Mouse (Mus musculus): ENCODE results near the gene Ifitm1. TPM values are rescaled to one million over a fixed set of nuclear protein-coding genes. Genes with fewer than 3 reads are reported as not detected.
A peak's percentile ranks its signal among the peaks of the same experiment; 100 is the strongest.
"Not testable (repeated sequence)": the region's sequence is repeated elsewhere in the genome, so short reads cannot be mapped to it uniquely, and the experiment has no call there.

Gene Ifitm1
- total RNA-seq, 2 experiments from 2014 or later = 20.9 to 54.3 TPM

DNA sequence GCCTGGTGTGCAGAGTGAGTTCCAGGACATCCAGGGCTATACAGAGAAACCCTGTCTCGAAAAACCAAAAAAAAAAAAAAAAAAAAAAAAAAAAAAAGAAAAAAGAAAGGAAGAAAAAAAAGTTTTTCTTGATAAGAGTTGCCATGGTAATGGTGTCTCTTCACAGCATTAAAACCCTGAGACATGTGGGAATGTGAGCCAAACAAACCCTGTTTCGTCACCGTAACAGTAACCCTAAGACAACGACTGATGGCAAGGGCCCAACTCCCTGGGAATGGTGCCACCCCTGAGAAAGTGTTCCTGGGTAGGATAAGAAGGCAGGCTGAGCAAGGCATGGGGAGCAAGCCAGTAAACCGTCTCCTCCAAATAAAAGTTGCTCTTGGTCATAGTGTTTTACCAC, 39.9 kb downstream of the Ifitm1 start:
- peak; percentile 45; the same call in 1 of the 2 replicates for ATAC-seq (replicated peaks; ENCODE audit: low FRiP score, low TSS enrichment, poor library complexity, severe bottlenecking)

DNA sequence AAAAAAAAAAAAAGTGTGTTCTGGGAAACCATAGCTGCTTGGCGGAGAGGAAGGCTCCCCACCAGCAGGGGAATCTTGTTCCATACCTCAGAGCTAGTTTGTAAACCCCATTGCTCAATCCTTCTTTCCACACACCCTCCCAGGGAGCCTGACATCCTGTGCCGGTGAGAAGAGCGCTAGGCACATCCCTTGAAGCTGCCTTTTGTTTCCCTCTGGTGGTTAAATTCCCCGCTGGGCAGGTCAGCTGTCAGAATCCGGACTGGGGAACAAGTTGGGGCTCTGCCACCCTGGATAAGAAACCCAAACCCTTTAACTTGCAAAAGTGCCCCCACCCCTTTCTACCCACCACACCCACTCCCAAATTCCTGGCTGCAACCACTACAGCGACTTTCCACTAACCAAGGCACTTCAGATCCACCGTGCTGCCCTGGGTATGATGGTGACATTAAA, 41.3 kb downstream of the Ifitm1 start:
- 0 out of 2 replicates have a peak, but pooled peaks have one; percentile 14 for ATAC-seq (replicated peaks; ENCODE audit: low FRiP score, low TSS enrichment, poor library complexity, severe bottlenecking)

DNA sequence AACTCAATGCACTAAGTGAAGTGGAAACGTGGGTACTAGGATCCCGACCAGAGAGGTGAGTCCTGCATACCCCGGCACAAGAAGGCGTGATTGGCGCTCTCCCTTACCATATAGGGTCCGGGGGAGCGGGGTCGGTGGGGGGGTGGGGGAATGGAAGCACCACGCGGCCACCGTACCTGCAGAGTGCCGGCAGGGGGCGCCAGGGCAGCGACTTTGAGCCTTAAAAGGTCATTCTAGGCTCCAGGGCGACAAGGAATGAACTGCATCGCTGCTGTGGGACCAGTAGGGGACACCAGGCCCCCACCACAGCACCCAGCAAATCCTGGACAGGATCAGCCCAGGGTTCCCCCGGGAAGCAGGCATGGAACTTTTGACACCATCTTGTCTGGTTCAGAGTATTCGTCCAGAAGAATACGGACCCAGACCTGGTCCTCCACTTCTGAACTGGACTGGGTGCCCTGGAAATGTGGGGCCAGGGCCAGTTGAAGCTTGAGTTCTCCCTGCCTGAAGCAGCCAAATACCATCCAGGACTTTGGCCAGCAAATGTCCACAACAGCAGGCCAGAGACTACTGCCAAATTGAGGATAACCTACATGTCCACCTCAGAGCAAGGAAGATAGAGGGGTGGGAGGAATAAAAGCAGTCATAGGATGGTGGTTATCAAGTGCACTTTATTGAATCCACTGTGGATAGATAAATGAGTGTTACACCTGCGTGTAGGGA, 42.1 kb downstream of the Ifitm1 start:
- peak; percentile 66 for ATAC-seq (replicated peaks; ENCODE audit: low FRiP score, low TSS enrichment, poor library complexity, severe bottlenecking)

DNA sequence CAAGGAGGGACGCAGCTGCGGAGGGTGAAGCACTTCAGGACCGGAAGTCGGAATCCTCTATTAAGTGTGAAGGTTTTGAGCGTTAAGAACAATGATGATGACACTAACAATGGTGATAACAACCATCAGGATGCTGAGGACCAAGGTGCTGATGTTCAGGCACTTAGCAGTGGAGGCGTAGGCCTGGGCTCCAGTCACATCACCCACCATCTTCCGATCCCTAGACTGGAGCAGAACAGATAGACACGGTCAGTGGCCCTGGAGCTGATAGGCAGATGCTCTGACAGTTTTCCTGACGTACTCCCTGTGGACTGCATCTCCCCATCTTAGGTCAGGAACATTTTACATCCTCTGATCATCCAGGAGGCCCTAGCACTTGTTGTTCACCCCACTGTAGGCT, 42.6 kb downstream of the Ifitm1 start:
- ATAC-seq (replicated peaks; ENCODE audit: low FRiP score, low TSS enrichment, poor library complexity, severe bottlenecking) = no peak

DNA sequence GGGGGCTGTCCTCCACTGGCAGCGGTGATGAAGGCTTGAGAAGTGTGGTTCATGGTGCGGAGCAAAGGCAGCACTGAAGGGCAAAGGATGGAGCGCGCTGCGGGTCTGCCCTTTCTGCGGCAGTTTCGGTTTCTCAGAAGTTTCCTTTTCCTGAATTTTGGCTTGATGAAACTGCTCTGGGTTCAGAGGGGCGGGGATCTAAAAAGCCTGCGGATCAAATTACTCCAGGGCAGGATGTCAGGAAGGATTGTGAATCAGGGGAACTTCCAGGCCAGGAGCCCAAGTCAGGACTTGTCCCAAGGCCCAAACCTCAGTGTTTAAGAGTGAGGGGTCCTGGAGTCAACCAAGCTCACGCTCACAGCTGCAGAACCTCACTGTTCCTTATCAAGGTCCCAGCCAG, 43.6 kb downstream of the Ifitm1 start, which contains the start of gene Ifitm3:
Ifitm3 (minus strand) TSS at position 178 of the 400 bp plus-strand sequence.
- ATAC-seq (replicated peaks; ENCODE audit: low FRiP score, low TSS enrichment, poor library complexity, severe bottlenecking) = no peak

DNA sequence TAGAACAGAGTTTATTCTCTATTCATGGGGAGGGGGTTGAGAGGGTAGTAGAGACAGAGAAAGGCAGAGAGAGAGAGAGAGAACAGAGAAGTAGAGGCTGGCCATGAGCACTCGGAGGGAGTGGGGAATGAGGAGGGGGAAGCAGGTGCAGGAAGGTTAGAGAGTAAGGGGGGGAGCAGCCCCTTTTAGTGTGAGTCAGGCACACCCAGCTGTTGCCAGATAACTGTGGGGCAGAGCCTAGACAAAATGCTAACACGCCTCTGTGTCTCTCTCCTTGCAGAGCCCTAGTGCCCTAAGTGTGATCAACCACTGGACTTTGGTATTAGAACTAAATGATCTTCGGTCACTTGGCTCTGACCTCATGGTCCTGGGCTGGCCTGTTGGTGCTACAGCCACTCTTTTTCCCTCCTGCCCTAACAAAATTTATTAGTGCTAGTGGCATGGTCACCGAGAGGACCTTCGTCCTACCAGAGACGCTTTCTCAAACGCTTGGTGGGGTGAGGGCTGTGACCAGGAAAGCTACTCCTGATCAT, 44.3 kb downstream of the Ifitm1 start:
- no peak for ATAC-seq (replicated peaks; ENCODE audit: low FRiP score, low TSS enrichment, poor library complexity, severe bottlenecking)

DNA sequence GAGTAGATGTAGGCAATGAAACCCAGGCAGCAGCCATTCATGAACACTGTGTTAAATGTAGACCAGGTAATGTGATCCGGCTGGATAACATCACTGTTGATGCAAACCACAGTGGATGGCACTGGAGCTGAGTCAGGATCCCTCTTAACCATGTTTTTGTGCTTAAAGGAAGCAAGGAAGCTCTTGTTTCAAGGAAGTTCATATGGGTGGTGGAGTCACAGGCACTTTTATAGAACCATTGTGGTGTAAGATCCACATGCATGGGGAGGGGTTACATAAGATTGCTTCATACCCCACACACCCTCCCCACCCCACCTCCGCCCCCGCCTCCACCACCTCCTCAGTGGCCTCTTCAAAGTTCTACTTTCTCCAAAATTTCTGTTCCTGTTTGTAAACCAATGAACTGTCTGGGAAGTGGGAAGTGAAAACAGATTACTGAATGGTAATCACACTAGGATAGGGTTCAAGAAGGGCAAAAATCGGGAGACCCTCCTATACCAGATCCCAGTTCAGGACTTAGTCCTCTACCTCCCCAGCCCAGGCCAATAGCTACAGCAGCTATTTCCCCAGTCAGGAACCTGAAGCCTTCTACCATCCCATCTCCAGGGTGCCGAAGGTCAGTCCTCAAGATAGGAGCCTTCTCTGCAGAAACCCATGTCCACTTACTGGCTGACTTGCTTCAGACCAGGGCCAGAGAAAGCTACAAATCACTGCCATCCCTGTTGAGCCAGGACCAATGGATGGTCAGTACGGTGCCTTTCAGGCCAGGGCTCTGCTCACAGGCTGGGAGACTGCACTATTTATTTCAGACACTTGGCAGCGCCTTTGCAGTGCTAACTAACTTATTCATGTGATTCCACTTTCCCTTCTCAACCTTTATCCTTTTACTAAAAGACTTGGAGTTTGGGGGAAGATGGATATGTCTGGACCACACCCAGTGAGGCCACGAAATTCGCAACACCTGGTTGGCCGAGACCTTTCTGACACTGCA, 50.0 kb downstream of the Ifitm1 start:
- no peak for ATAC-seq (replicated peaks; ENCODE audit: low FRiP score, low TSS enrichment, poor library complexity, severe bottlenecking)

DNA sequence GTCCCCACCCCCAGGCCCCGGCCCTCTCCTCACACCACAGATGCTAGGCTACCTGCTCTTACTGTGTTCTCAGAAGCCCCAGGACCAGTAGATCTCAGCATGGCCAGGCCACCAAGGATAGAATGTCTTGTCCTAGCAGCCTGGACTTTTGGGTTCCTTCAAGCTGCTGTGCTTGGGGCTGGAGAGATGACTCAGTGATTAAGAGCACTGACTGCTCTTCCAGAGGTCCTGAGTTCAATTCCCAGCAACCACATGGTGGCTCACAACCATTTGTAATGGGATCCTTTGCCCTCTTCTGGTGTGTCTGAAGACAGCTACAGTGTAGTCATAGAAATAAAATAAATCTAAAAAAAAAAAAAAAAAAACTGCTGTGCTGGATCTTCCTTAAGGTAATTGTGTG, 50.8 kb downstream of the Ifitm1 start, which contains the start of gene Ifitm6:
Ifitm6 (minus strand) TSS at position 101 of the 400 bp plus-strand sequence.
- ATAC-seq (replicated peaks; ENCODE audit: low FRiP score, low TSS enrichment, poor library complexity, severe bottlenecking) = not testable (repeated sequence)

DNA sequence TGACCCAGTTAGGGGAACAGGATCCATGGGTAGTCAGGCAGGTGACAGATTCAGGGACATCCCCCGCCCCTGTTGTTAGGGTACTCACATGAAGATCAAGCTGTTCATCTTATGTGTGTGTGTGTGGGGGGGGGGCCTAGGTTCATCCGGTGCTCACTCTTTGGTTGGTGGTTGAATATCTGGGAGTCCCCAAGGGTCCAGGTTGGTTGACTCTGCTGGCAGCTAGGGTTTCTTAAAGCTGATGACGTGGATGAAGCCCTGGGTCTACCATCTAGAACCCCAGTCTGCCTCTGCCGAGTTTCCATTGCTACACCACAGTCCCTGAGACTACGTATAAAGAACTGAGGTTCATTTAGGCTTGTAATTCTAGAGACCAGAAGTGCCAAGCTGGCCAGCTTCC, 52.0 kb downstream of the Ifitm1 start:
- no peak for ATAC-seq (replicated peaks; ENCODE audit: low FRiP score, low TSS enrichment, poor library complexity, severe bottlenecking)

Other genes starting within 250 kb of the Ifitm1 start
- not detected in 2 replicates for gene Cyp2e1, start 203.5 kb upstream of the Ifitm1 start, total RNA-seq (2014; fragmentation: Nextera tagmentation)
- not detected in 2 replicates for gene Cyp2e1, start 203.5 kb upstream of the Ifitm1 start, total RNA-seq (2017)
- gene Syce1, start 179.4 kb upstream of the Ifitm1 start, total RNA-seq (2014; fragmentation: Nextera tagmentation) = not detected in 2 replicates
- not detected in 2 replicates for gene Syce1, start 179.4 kb upstream of the Ifitm1 start, total RNA-seq (2017)
- 4.0 TPM in 1 of 2 replicates, not detected in the other for gene Zfp941, start 145.0 kb upstream of the Ifitm1 start, total RNA-seq (2014; fragmentation: Nextera tagmentation)
- 0.56 and 2.7 TPM in 2 replicates for gene Zfp941, start 145.0 kb upstream of the Ifitm1 start, total RNA-seq (2017)
- not detected in 2 replicates for gene Urah, start 132.2 kb upstream of the Ifitm1 start, total RNA-seq (2014; fragmentation: Nextera tagmentation)
- not detected in 2 replicates for gene Urah, start 132.2 kb upstream of the Ifitm1 start, total RNA-seq (2017)
- not detected in 2 replicates for gene Scgb1c1, start 121.7 kb upstream of the Ifitm1 start, total RNA-seq (2014; fragmentation: Nextera tagmentation)
- gene Scgb1c1, start 121.7 kb upstream of the Ifitm1 start, total RNA-seq (2017) = not detected in 2 replicates
- gene Odf3, start 119.4 kb upstream of the Ifitm1 start, total RNA-seq (2014; fragmentation: Nextera tagmentation) = not detected in 2 replicates
- gene Odf3, start 119.4 kb upstream of the Ifitm1 start, total RNA-seq (2017) = not detected in 2 replicates
- gene Gm45785, start 110.9 kb upstream of the Ifitm1 start, total RNA-seq (2014; fragmentation: Nextera tagmentation) = not detected in 2 replicates
- 3.0 TPM in 1 of 2 replicates, not detected in the other for gene Gm45785, start 110.9 kb upstream of the Ifitm1 start, total RNA-seq (2017)
- 30.0 and 44.3 TPM in 2 replicates for gene Ric8a, start 110.3 kb upstream of the Ifitm1 start, total RNA-seq (2014; fragmentation: Nextera tagmentation)
- gene Ric8a, start 110.3 kb upstream of the Ifitm1 start, total RNA-seq (2017) = 19.2 and 27.5 TPM in 2 replicates
- 12.9 and 14.5 TPM in 2 replicates for gene Bet1l, start 109.6 kb upstream of the Ifitm1 start, total RNA-seq (2014; fragmentation: Nextera tagmentation)
- gene Bet1l, start 109.6 kb upstream of the Ifitm1 start, total RNA-seq (2017) = 12.8 and 16.1 TPM in 2 replicates
- gene Psmd13, start 85.3 kb upstream of the Ifitm1 start, total RNA-seq (2014; fragmentation: Nextera tagmentation) = 86.3 and 118 TPM in 2 replicates
- gene Psmd13, start 85.3 kb upstream of the Ifitm1 start, total RNA-seq (2017) = 169 and 203 TPM in 2 replicates
- gene Sirt3, start 84.9 kb upstream of the Ifitm1 start, total RNA-seq (2014; fragmentation: Nextera tagmentation) = 27.7 and 32.4 TPM in 2 replicates
- 18.2 and 23.4 TPM in 2 replicates for gene Sirt3, start 84.9 kb upstream of the Ifitm1 start, total RNA-seq (2017)
- not detected in 2 replicates for gene Cox8b, start 66.8 kb upstream of the Ifitm1 start, total RNA-seq (2014; fragmentation: Nextera tagmentation)
- not detected in 2 replicates for gene Cox8b, start 66.8 kb upstream of the Ifitm1 start, total RNA-seq (2017)
- 0.52 TPM in 1 of 2 replicates, not detected in the other for gene Nlrp6, start 46.3 kb upstream of the Ifitm1 start, total RNA-seq (2014; fragmentation: Nextera tagmentation)
- not detected in 2 replicates for gene Nlrp6, start 46.3 kb upstream of the Ifitm1 start, total RNA-seq (2017)
- gene Pgghg, start 25.8 kb upstream of the Ifitm1 start, total RNA-seq (2014; fragmentation: Nextera tagmentation) = 12.2 and 18.7 TPM in 2 replicates
- 6.1 and 7.2 TPM in 2 replicates for gene Pgghg, start 25.8 kb upstream of the Ifitm1 start, total RNA-seq (2017)
- 0.55 TPM in 1 of 2 replicates, not detected in the other for gene Ifitm5, start 16.9 kb upstream of the Ifitm1 start, total RNA-seq (2014; fragmentation: Nextera tagmentation)
- 2.4 TPM in 1 of 2 replicates, not detected in the other for gene Ifitm5, start 16.9 kb upstream of the Ifitm1 start, total RNA-seq (2017)
- gene Gm45717, start 11.3 kb upstream of the Ifitm1 start, total RNA-seq (2014; fragmentation: Nextera tagmentation) = not detected in 2 replicates
- gene Gm45717, start 11.3 kb upstream of the Ifitm1 start, total RNA-seq (2017) = not detected in 2 replicates
- gene Ifitm2, start 11.2 kb upstream of the Ifitm1 start, total RNA-seq (2014; fragmentation: Nextera tagmentation) = 285 and 292 TPM in 2 replicates
- 265 and 278 TPM in 2 replicates for gene Ifitm2, start 11.2 kb upstream of the Ifitm1 start, total RNA-seq (2017)
- gene Ifitm3, start 43.5 kb downstream of the Ifitm1 start, total RNA-seq (2014; fragmentation: Nextera tagmentation) = 53.9 and 67.3 TPM in 2 replicates
- 54.1 and 55.3 TPM in 2 replicates for gene Ifitm3, start 43.5 kb downstream of the Ifitm1 start, total RNA-seq (2017)
- gene Ifitm6, start 50.7 kb downstream of the Ifitm1 start, total RNA-seq (2014; fragmentation: Nextera tagmentation) = not detected in 2 replicates
- gene Ifitm6, start 50.7 kb downstream of the Ifitm1 start, total RNA-seq (2017) = 25.3 TPM in 1 of 2 replicates, not detected in the other
- gene Gm17387, start 61.9 kb downstream of the Ifitm1 start, total RNA-seq (2014; fragmentation: Nextera tagmentation) = not detected in 2 replicates
- gene Gm17387, start 61.9 kb downstream of the Ifitm1 start, total RNA-seq (2017) = not detected in 2 replicates
- gene B4galnt4, start 93.9 kb downstream of the Ifitm1 start, total RNA-seq (2014; fragmentation: Nextera tagmentation) = 0.20 and 0.70 TPM in 2 replicates
- gene B4galnt4, start 93.9 kb downstream of the Ifitm1 start, total RNA-seq (2017) = not detected in 2 replicates
- 0.17 and 11.2 TPM in 2 replicates for gene Pkp3, start 111.0 kb downstream of the Ifitm1 start, total RNA-seq (2014; fragmentation: Nextera tagmentation)
- gene Pkp3, start 111.0 kb downstream of the Ifitm1 start, total RNA-seq (2017) = 2.8 TPM in 1 of 2 replicates, not detected in the other
- 14.0 and 24.8 TPM in 2 replicates for gene Sigirr, start 133.4 kb downstream of the Ifitm1 start, total RNA-seq (2014; fragmentation: Nextera tagmentation)
- 7.1 and 13.0 TPM in 2 replicates for gene Sigirr, start 133.4 kb downstream of the Ifitm1 start, total RNA-seq (2017)
- gene Ano9, start 150.6 kb downstream of the Ifitm1 start, total RNA-seq (2014; fragmentation: Nextera tagmentation) = not detected in 2 replicates
- gene Ano9, start 150.6 kb downstream of the Ifitm1 start, total RNA-seq (2017) = not detected in 2 replicates
- 59.0 and 64.0 TPM in 2 replicates for gene Ptdss2, start 155.2 kb downstream of the Ifitm1 start, total RNA-seq (2014; fragmentation: Nextera tagmentation)
- gene Ptdss2, start 155.2 kb downstream of the Ifitm1 start, total RNA-seq (2017) = 14.0 and 21.1 TPM in 2 replicates
- 43.7 and 54.2 TPM in 2 replicates for gene Rnh1, start 205.6 kb downstream of the Ifitm1 start, total RNA-seq (2014; fragmentation: Nextera tagmentation)
- gene Rnh1, start 205.6 kb downstream of the Ifitm1 start, total RNA-seq (2017) = 20.7 and 30.4 TPM in 2 replicates
- gene Hras, start 226.8 kb downstream of the Ifitm1 start, total RNA-seq (2014; fragmentation: Nextera tagmentation) = 73.1 and 108 TPM in 2 replicates
- gene Hras, start 226.8 kb downstream of the Ifitm1 start, total RNA-seq (2017) = 30.1 and 48.6 TPM in 2 replicates
- gene Lrrc56, start 226.9 kb downstream of the Ifitm1 start, total RNA-seq (2014; fragmentation: Nextera tagmentation) = 4.3 and 6.1 TPM in 2 replicates
- 0.28 and 0.88 TPM in 2 replicates for gene Lrrc56, start 226.9 kb downstream of the Ifitm1 start, total RNA-seq (2017)
- gene Lmntd2, start 246.9 kb downstream of the Ifitm1 start, total RNA-seq (2014; fragmentation: Nextera tagmentation) = not detected in 2 replicates
- gene Lmntd2, start 246.9 kb downstream of the Ifitm1 start, total RNA-seq (2017) = not detected in 2 replicates
- gene Rassf7, start 248.6 kb downstream of the Ifitm1 start, total RNA-seq (2014; fragmentation: Nextera tagmentation) = 3.1 and 6.4 TPM in 2 replicates
- 3.4 and 4.6 TPM in 2 replicates for gene Rassf7, start 248.6 kb downstream of the Ifitm1 start, total RNA-seq (2017)

All from megakaryocyte-erythroid progenitor cell, adult 5-6 weeks (primary cell).